Mouse (Mus musculus) lung, postnatal 0 days (tissue): ENCODE data around the gene Itpkc.

Source experiments
- CTCF ChIP-seq: IDR thresholded peaks from 2 replicates; pipeline ENCODE4 v1.5.1; 2016; ENCODE audit warnings: antibody characterized with exemption, mild to moderate bottlenecking
- EP300 ChIP-seq: IDR thresholded peaks from 2 replicates; pipeline ENCODE4 v1.6.1; 2016; ENCODE audit warnings: antibody characterized with exemption, mild to moderate bottlenecking, control low read depth

DNA sequence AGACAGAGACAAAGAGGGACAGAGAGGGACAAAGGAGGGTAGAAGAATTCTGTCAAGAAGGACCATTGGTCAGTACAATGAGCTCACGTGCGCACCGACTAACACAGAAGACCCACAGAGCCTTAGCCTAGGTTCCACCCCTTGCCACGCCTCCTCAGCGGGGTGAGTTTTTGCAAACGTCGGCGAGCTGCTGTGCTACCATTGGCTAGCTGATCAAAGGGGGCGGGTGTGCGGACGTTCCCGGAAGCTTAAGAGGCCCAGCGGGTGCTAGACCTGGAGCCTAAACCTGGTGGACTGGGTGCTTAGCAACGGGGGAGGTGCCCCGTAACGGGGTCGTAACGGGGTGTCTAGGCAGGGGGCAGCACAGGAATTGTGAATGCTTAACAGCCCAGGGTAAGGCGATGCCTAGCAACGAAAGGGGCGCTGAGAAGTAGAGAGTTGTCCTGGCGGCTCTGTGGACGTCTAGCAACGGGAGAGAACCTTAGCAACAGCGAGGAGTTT is 4.4 kb upstream of the Itpkc start, which contains the start of gene Coq8b:
- TF ChIP-seq CTCF: peak; percentile 46
- peak; percentile 27; the same call in 1 of the 2 replicates for TF ChIP-seq EP300
